Mouse (Mus musculus): ENCODE measurements at regions not wholly inside any gene's neighbourhood (a gene's known extent, or its start where the extent isn't known, plus 50 kb on each side); places are given as distances from the start of the nearest gene placed in this dataset.
A peak's percentile ranks its signal among the peaks of the same experiment; 100 is the strongest.

GRCm38 (mm10) chr8:127768311-127768710 is 590.1 kb upstream of the Nrp1 start:
- DNase-seq (ENCODE audit: extremely low spot score, low spot score): no peak
- peaks cover 16% of the 10 kb centered on the region for H3K4me1 ChIP-seq
- no peak overlapping the region for H3K4me3 ChIP-seq
- no peaks in the 10 kb centered on the region for H3K27me3 ChIP-seq (ENCODE audit: poor library complexity, severe bottlenecking)
- WGBS: 37% methylated on average over 3 of the region's 3 CpGs
- H3K27ac ChIP-seq: no peak overlapping the region
- no peaks in the 10 kb centered on the region for H3K9me3 ChIP-seq
- H3K36me3 ChIP-seq (replicated peaks): no peaks in the 10 kb centered on the region

DNA sequence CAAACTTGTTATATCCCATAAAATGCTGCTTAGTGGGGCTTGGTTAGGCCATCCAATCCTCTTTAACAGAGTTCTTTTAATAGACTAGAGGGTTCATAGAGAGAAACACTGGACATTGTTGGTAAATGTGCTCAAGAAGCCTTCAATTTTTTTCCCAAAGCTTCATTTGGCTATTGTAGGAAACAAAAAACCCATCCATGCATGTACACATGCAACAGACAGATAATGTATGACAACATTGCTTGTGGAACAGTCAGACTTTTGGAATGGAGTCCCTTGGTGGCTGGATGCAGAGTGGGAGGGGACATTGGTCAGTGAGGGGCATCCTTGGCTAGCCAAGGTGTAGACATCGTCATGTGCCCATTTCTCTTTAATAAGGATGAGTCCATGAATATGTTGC is 588.8 kb upstream of the Nrp1 start:
- no peak overlapping the region for H3K4me3 ChIP-seq
- H3K36me3 ChIP-seq (replicated peaks): no peaks in the 10 kb centered on the region
- no peaks in the 10 kb centered on the region for H3K9me3 ChIP-seq
- no peak overlapping the region for H3K27ac ChIP-seq
- 93% methylated on average over 1 of the region's 1 CpGs for WGBS
- DNase-seq (ENCODE audit: extremely low spot score, low spot score): no peak
- no peaks in the 10 kb centered on the region for H3K27me3 ChIP-seq (ENCODE audit: poor library complexity, severe bottlenecking)
- peaks cover 26% of the 10 kb centered on the region for H3K4me1 ChIP-seq

DNA sequence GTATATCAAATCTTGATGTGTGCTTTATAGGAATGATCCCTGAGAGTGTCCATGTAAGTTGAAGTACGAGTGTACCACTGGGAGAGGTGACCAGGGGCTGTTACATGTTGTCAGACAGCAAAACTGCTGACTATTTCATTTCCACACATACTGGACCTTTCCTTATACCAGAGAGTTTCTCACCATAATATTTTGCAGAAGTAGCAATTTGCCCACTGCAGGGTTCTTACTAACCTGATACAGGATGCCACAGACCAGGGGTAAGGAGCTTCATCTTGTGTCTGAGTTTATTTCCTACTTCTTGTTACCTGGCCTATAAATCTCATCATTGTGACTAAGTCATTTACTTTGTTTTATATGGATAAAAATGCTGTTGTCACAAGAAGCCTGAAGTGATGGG is 586.6 kb upstream of the Nrp1 start:
- Histone ChIP-seq H3K27ac (no peak overlapping the region), H3K27me3 (ENCODE audit: poor library complexity, severe bottlenecking) (peaks cover under 1% of the 10 kb centered on the region; the same call in 1 of the 2 replicates), H3K36me3 (replicated peaks) (no peaks in the 10 kb centered on the region), H3K4me1 (peaks cover 40% of the 10 kb centered on the region), H3K4me3 (no peak overlapping the region), H3K9me3 (no peaks in the 10 kb centered on the region)
- 76% methylated on average over 1 of the region's 1 CpGs for WGBS
- DNase-seq (ENCODE audit: extremely low spot score, low spot score): no peak

GRCm38 (mm10) chr8:127772415-127772814 is 586.0 kb upstream of the Nrp1 start:
- Histone ChIP-seq H3K27me3 (ENCODE audit: poor library complexity, severe bottlenecking) (peaks cover 6% of the 10 kb centered on the region; the same call in 1 of the 2 replicates), H3K27ac (no peak overlapping the region), H3K36me3 (replicated peaks) (no peaks in the 10 kb centered on the region), H3K9me3 (no peaks in the 10 kb centered on the region), H3K4me1 (peaks cover 40% of the 10 kb centered on the region), H3K4me3 (no peak overlapping the region)
- WGBS: 95% methylated on average over 3 of the region's 3 CpGs
- no peak for DNase-seq (ENCODE audit: extremely low spot score, low spot score)

DNA sequence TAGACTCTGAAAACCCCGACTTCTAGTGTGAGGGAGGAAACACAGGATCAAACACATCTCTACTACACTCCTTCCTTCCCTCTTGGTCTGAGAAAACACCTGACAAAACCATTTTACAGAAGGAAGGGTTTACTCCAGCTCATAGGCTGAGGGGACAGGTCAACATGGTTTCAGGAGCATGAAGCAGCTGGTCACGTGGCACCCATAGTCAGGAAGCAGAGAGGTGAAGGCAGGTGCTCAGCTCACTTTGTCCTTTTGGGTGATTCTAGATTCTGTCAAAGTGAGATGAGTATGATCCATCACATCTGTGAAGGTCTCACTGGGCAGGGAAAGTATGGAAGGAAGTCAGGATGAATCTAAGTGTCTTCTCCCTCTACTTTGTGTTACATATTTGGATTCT is 585.5 kb upstream of the Nrp1 start:
- H3K27me3 ChIP-seq (ENCODE audit: poor library complexity, severe bottlenecking): peaks cover 6% of the 10 kb centered on the region; the same call in 1 of the 2 replicates
- peaks cover 38% of the 10 kb centered on the region for H3K4me1 ChIP-seq
- no peak overlapping the region for H3K27ac ChIP-seq
- 88% methylated on average over 2 of the region's 2 CpGs for WGBS
- no peak for DNase-seq (ENCODE audit: extremely low spot score, low spot score)
- H3K9me3 ChIP-seq: no peaks in the 10 kb centered on the region
- no peak overlapping the region for H3K4me3 ChIP-seq
- no peaks in the 10 kb centered on the region for H3K36me3 ChIP-seq (replicated peaks)

- peaks cover 6% of the 10 kb centered on the region; the same call in 1 of the 2 replicates for H3K27me3 ChIP-seq (ENCODE audit: poor library complexity, severe bottlenecking)
- no peaks in the 10 kb centered on the region for H3K36me3 ChIP-seq (replicated peaks)
- no peak overlapping the region for H3K27ac ChIP-seq
- H3K4me1 ChIP-seq: peaks cover 44% of the 10 kb centered on the region
- no peak for DNase-seq (ENCODE audit: extremely low spot score, low spot score)
- H3K9me3 ChIP-seq: no peaks in the 10 kb centered on the region
- 83% methylated on average over 9 of the region's 9 CpGs for WGBS
- H3K4me3 ChIP-seq: no peak overlapping the region
Observed at GRCm38 (mm10) chr8:127774642-127775041, 583.8 kb upstream of the Nrp1 start.

- H3K27me3 ChIP-seq (ENCODE audit: poor library complexity, severe bottlenecking): peaks cover 6% of the 10 kb centered on the region; the same call in 1 of the 2 replicates
- H3K27ac ChIP-seq: peak overlapping the region; percentile 32; the same call in 1 of the 2 replicates
- H3K4me1 ChIP-seq: peaks cover 50% of the 10 kb centered on the region
- H3K4me3 ChIP-seq: no peak overlapping the region
- H3K9me3 ChIP-seq: no peaks in the 10 kb centered on the region
- 14% methylated on average over 1 of the region's 1 CpGs for WGBS
- no peaks in the 10 kb centered on the region for H3K36me3 ChIP-seq (replicated peaks)
- DNase-seq (ENCODE audit: extremely low spot score, low spot score): no peak
Observed at GRCm38 (mm10) chr8:127775160-127775559, 583.2 kb upstream of the Nrp1 start.

DNA sequence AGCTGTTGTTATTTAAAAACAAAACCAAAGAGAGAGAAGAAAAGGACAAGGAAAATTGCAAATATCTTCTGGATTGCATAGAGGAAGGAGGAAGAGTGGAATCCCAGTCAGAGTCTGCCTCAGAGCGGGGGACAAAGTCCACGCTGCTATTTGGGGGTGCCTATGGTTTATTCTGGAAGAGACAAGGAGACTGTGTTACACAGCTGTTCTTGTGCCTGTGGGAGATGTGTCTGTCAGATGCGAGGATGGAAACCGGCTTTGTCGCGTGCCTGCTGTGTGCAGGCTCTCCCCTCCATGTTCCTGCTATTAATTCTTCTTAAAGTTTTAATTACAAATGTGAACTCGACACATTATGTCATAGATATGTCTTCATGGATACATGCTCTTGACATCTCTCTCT is 582.7 kb upstream of the Nrp1 start:
- Histone ChIP-seq H3K4me3 (no peak overlapping the region), H3K9me3 (no peaks in the 10 kb centered on the region), H3K27ac (peak overlapping the region; percentile 32; the same call in 1 of the 2 replicates), H3K4me1 (peaks cover 50% of the 10 kb centered on the region), H3K27me3 (ENCODE audit: poor library complexity, severe bottlenecking) (peaks cover 6% of the 10 kb centered on the region; the same call in 1 of the 2 replicates), H3K36me3 (replicated peaks) (no peaks in the 10 kb centered on the region)
- DNase-seq (ENCODE audit: extremely low spot score, low spot score): no peak
- WGBS: 26% methylated on average over 7 of the region's 7 CpGs

DNA sequence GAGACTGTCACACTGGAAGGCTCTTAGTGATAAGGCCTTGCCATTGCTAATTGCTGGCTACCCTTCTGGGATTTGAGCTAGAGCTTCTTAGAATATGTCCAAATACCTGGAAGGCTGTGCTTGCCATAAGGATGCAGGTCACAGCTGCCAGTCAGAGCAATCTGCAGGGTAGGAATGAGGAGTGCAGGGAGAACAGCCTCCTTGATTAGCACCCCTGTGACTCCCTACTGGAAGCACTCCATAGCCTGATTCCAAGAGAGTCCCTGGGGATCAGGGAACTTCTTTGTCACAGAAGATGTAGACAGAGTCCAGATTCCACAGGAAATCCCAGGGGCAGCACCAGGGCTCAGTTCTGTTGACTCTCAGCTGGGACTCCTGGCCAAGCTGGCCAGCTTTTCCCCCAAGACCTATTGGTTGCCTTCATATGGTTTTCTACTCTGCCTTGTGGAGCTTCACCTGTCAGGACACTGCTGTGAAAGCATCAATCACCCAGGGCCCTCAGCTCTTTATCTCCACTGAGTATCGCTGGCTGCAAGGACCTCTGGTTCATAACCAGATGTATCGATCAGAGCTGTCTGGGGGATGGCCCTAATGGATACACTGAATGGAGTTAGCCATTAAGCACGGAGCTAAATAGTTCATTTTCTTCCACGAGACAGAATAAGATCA is 579.9 kb upstream of the Nrp1 start:
- 79% methylated on average over 4 of the region's 4 CpGs for WGBS
- Histone ChIP-seq H3K27me3 (ENCODE audit: poor library complexity, severe bottlenecking) (peaks cover 6% of the 10 kb centered on the region; the same call in 1 of the 2 replicates), H3K27ac (peak overlapping the region; percentile 60), H3K9me3 (no peaks in the 10 kb centered on the region), H3K36me3 (replicated peaks) (no peaks in the 10 kb centered on the region), H3K4me3 (no peak overlapping the region), H3K4me1 (peaks cover 50% of the 10 kb centered on the region)
- DNase-seq (ENCODE audit: extremely low spot score, low spot score): no peak

DNA sequence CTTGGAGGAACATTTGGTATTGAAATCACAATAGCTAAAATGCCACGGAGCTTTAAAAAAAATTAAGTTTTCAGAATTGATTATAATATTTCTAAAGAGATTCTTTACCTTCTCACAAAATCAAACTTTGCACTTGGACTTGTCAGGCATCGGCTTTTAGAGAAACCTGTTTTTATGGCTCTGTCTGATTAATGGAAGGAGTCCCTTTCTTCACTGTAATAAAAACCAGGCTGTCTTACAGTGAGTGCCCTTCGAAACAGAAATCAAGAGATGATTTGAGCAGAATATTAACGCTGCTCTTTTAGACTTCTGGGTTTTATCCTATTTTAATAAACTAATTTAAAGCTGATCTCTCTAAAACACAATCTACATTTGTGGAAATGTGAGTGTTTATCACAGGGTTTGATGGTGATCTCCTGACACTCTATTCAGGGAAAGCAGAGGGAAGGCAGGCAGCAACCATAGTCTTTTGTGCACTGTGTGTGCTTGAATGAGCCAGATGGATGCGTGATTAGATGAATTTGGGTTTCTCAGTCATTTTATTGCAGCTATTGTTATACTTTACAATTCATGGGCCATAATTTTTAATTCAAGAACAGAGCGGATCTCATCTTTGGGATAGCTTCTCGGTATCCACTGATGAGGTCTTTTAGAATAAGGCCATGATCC is 579.2 kb upstream of the Nrp1 start:
- Histone ChIP-seq H3K27ac (peak overlapping the region; percentile 51; the same call in 1 of the 2 replicates), H3K4me3 (no peak overlapping the region), H3K4me1 (peaks cover 45% of the 10 kb centered on the region), H3K27me3 (ENCODE audit: poor library complexity, severe bottlenecking) (peaks cover 6% of the 10 kb centered on the region; the same call in 1 of the 2 replicates), H3K36me3 (replicated peaks) (no peaks in the 10 kb centered on the region), H3K9me3 (no peaks in the 10 kb centered on the region)
- WGBS: 66% methylated on average over 7 of the region's 7 CpGs
- DNase-seq (ENCODE audit: extremely low spot score, low spot score): no peak

GRCm38 (mm10) chr8:127780596-127780995 is 577.8 kb upstream of the Nrp1 start:
- Histone ChIP-seq H3K27me3 (ENCODE audit: poor library complexity, severe bottlenecking) (peaks cover 6% of the 10 kb centered on the region; the same call in 1 of the 2 replicates), H3K9me3 (no peaks in the 10 kb centered on the region), H3K4me3 (no peak overlapping the region), H3K27ac (no peak overlapping the region), H3K36me3 (replicated peaks) (no peaks in the 10 kb centered on the region), H3K4me1 (peaks cover 32% of the 10 kb centered on the region)
- 85% methylated on average over 3 of the region's 3 CpGs for WGBS
- no peak for DNase-seq (ENCODE audit: extremely low spot score, low spot score)

- no peak overlapping the region for H3K27ac ChIP-seq
- H3K4me1 ChIP-seq: peaks cover 28% of the 10 kb centered on the region
- no peak for DNase-seq (ENCODE audit: extremely low spot score, low spot score)
- H3K36me3 ChIP-seq (replicated peaks): no peaks in the 10 kb centered on the region
- H3K27me3 ChIP-seq (ENCODE audit: poor library complexity, severe bottlenecking): peaks cover 6% of the 10 kb centered on the region; the same call in 1 of the 2 replicates
- no peak overlapping the region for H3K4me3 ChIP-seq
- 82% methylated on average over 1 of the region's 1 CpGs for WGBS
- no peaks in the 10 kb centered on the region for H3K9me3 ChIP-seq
Observed at GRCm38 (mm10) chr8:127781011-127781410, 577.4 kb upstream of the Nrp1 start.

DNA sequence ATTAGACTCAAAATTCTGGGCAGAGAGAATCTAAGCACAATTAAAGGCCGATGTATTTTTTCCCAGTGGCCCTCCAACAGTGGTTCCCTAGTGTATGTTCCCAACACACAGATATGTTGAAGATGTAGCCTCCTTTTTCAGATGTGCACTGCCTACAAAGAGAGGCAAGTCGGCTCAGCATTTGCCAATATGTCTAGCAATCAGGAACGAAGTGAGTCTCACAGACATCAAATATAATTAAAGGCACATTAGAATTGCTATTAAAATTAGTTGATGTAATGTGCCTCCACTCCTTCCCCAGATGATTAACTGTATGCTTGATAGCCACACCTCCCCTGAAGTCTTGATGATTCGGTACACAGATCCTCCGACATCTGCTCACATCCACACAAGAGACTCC is 565.8 kb upstream of the Nrp1 start:
- H3K27me3 ChIP-seq (ENCODE audit: poor library complexity, severe bottlenecking): no peaks in the 10 kb centered on the region
- H3K4me1 ChIP-seq: peaks cover 15% of the 10 kb centered on the region
- WGBS: 96% methylated on average over 5 of the region's 5 CpGs
- no peaks in the 10 kb centered on the region for H3K36me3 ChIP-seq (replicated peaks)
- H3K9me3 ChIP-seq: no peaks in the 10 kb centered on the region
- DNase-seq (ENCODE audit: extremely low spot score, low spot score): no peak
- H3K4me3 ChIP-seq: no peak overlapping the region
- no peak overlapping the region for H3K27ac ChIP-seq

Data from forebrain, embryonic 10.5 days (tissue).